ENCODE assay signal across 12 mouse cellular contexts in genomic region chr14:76153828-76154227, GRCm38 (mm10). TPM values are rescaled to one million over a fixed set of nuclear protein-coding genes. Genes with fewer than 3 reads are reported as not detected.
DNase-seq lines count a peak whose midpoint lies in the region; ATAC-seq and TF ChIP-seq lines count a peak whose summit lies in the region.
"Had no signal": no experiment of that assay in that cellular context is flagged by ENCODE, and none has a peak within 500 bp of the region (broad histone marks: within the 10 kb centered on the region; RNA-seq: fewer than 3 reads in every experiment).

No protein-coding gene starts in this region.

- WGBS in forebrain, postnatal 0 days, result 25% methylated on average over 6 of the region's 6 CpGs
- 17% methylated on average over 6 of the region's 6 CpGs for WGBS in forebrain, embryonic 16.5 days
- WGBS in kidney, embryonic 16.5 days, result 24% methylated on average over 6 of the region's 6 CpGs
- WGBS in liver, embryonic 11.5 days, result 17% methylated on average over 6 of the region's 6 CpGs
- 22% methylated on average over 6 of the region's 6 CpGs for WGBS in neural tube, embryonic 15.5 days

- no peak for ATAC-seq in forebrain, postnatal 0 days
- no peak for ATAC-seq in forebrain, embryonic 16.5 days
- ATAC-seq in kidney, embryonic 16.5 days (ENCODE audit: low FRiP score, low TSS enrichment), result no peak
- no peak for ATAC-seq in liver, embryonic 11.5 days (replicated peaks; ENCODE audit: low FRiP score)
- ATAC-seq in neural tube, embryonic 15.5 days (ENCODE audit: low FRiP score), result no peak

- H3K4me1 ChIP-seq in forebrain, postnatal 0 days (ENCODE audit: insufficient read depth), result no peaks in the 10 kb centered on the region; the same call in 1 of the 2 replicates
- H3K4me1 ChIP-seq in forebrain, embryonic 16.5 days (replicated peaks; ENCODE audit: control insufficient read depth, insufficient read depth, low read length), result peaks cover 26% of the 10 kb centered on the region
- H3K4me1 ChIP-seq in kidney, embryonic 16.5 days (ENCODE audit: insufficient read depth, low read length), result peaks cover 20% of the 10 kb centered on the region
- peaks cover 17% of the 10 kb centered on the region for H3K4me1 ChIP-seq in liver, embryonic 11.5 days (replicated peaks; ENCODE audit: control insufficient read depth, insufficient read depth, low read length)
- peaks cover 14% of the 10 kb centered on the region for H3K4me1 ChIP-seq in neural tube, embryonic 15.5 days

- no peak for DNase-seq in forebrain, postnatal 0 days
- DNase-seq in kidney, postnatal 25 days, result no peak
- DNase-seq in liver, embryonic 11.5 days (ENCODE audit: low spot score), result no peak
- DNase-seq in gastrocnemius, postnatal 4 days (ENCODE audit: low spot score in 2 of 2), result no peak
- no peak for DNase-seq in cerebellum, adult 11-12 months
- DNase-seq: B cell, adult 2 months; kidney, adult 8-10 months had no signal

- H3K4me2 ChIP-seq in forebrain, postnatal 0 days (ENCODE audit: low read depth), result peak overlapping the region; percentile 58
- H3K4me2 ChIP-seq in forebrain, embryonic 16.5 days (ENCODE audit: low read length), result no peak overlapping the region; the same call in 1 of the 2 replicates
- H3K4me2 ChIP-seq in kidney, embryonic 16.5 days (replicated peaks; ENCODE audit: low read depth, low read length), result peak overlapping the region; percentile 57
- peak overlapping the region; percentile 77 for H3K4me2 ChIP-seq in liver, embryonic 11.5 days
- peak overlapping the region; percentile 69; the same call in 1 of the 2 replicates for H3K4me2 ChIP-seq in neural tube, embryonic 15.5 days

- no peak for TF ChIP-seq CTCF in forebrain, postnatal 0 days (IDR thresholded peaks at IDR 0.05; ENCODE audit: low read depth)

- H3K9me3 ChIP-seq in forebrain, postnatal 0 days (ENCODE audit: low read length), result no peaks in the 10 kb centered on the region
- H3K9me3 ChIP-seq in forebrain, embryonic 16.5 days (ENCODE audit: control insufficient read depth, low read length), result no peaks in the 10 kb centered on the region
- no peaks in the 10 kb centered on the region for H3K9me3 ChIP-seq in kidney, embryonic 16.5 days (ENCODE audit: low read length)
- no peaks in the 10 kb centered on the region for H3K9me3 ChIP-seq in liver, embryonic 11.5 days (ENCODE audit: control insufficient read depth, low read length)
- H3K9me3 ChIP-seq in neural tube, embryonic 15.5 days (replicated peaks), result no peaks in the 10 kb centered on the region
- H3K9me3 ChIP-seq: lung, embryonic 15.5 days; stomach, embryonic 15.5 days had no signal

- no peaks in the 10 kb centered on the region for H3K27me3 ChIP-seq in forebrain, postnatal 0 days (ENCODE audit: insufficient read depth, low read length)
- H3K27me3 ChIP-seq in forebrain, embryonic 16.5 days (replicated peaks; ENCODE audit: control insufficient read depth, insufficient read depth, low read length), result no peaks in the 10 kb centered on the region
- H3K27me3 ChIP-seq in kidney, embryonic 16.5 days (ENCODE audit: insufficient read depth, low read length), result no peaks in the 10 kb centered on the region
- no peaks in the 10 kb centered on the region for H3K27me3 ChIP-seq in liver, embryonic 11.5 days (replicated peaks; ENCODE audit: control insufficient read depth, insufficient read depth, low read length)
- H3K27me3 ChIP-seq in neural tube, embryonic 15.5 days (replicated peaks), result no peaks in the 10 kb centered on the region
- H3K27me3 ChIP-seq: lung, embryonic 15.5 days; stomach, embryonic 15.5 days had no signal

- H3K9ac ChIP-seq in forebrain, postnatal 0 days, result no peak overlapping the region
- H3K9ac ChIP-seq in forebrain, embryonic 16.5 days (replicated peaks; ENCODE audit: low read depth, low read length), result no peak overlapping the region
- no peak overlapping the region for H3K9ac ChIP-seq in kidney, embryonic 16.5 days (replicated peaks; ENCODE audit: low read length)
- H3K9ac ChIP-seq in liver, embryonic 11.5 days (ENCODE audit: low read depth, low read length), result no peak overlapping the region
- no peak overlapping the region for H3K9ac ChIP-seq in neural tube, embryonic 15.5 days (replicated peaks)
- H3K9ac ChIP-seq: stomach, embryonic 15.5 days had no signal

- no peak overlapping the region for H3K27ac ChIP-seq in forebrain, postnatal 0 days (ENCODE audit: low read depth, low read length)
- H3K27ac ChIP-seq in forebrain, embryonic 16.5 days (ENCODE audit: low read length), result no peak overlapping the region
- no peak overlapping the region for H3K27ac ChIP-seq in kidney, embryonic 16.5 days (ENCODE audit: low read length)
- H3K27ac ChIP-seq in liver, embryonic 11.5 days (ENCODE audit: low read depth, low read length), result peak overlapping the region; percentile 84; the same call in 1 of the 2 replicates
- H3K27ac ChIP-seq in neural tube, embryonic 15.5 days (replicated peaks), result no peak overlapping the region

- no peak overlapping the region; the same call in 1 of the 2 replicates for H3K4me3 ChIP-seq in forebrain, postnatal 0 days (ENCODE audit: low read depth, low read length)
- no peak overlapping the region for H3K4me3 ChIP-seq in forebrain, embryonic 16.5 days (replicated peaks; ENCODE audit: low read length)
- H3K4me3 ChIP-seq in kidney, embryonic 16.5 days (ENCODE audit: low read length), result no peak overlapping the region
- peak overlapping the region; percentile 72; the same call in 1 of the 2 replicates for H3K4me3 ChIP-seq in liver, embryonic 11.5 days (ENCODE audit: low read depth, low read length)
- no peak overlapping the region for H3K4me3 ChIP-seq in neural tube, embryonic 15.5 days (replicated peaks)

- H3K36me3 ChIP-seq in forebrain, postnatal 0 days (ENCODE audit: insufficient read depth), result no peaks in the 10 kb centered on the region
- H3K36me3 ChIP-seq in forebrain, embryonic 16.5 days (ENCODE audit: control insufficient read depth, insufficient read depth), result no peaks in the 10 kb centered on the region
- no peaks in the 10 kb centered on the region for H3K36me3 ChIP-seq in kidney, embryonic 16.5 days (ENCODE audit: insufficient read depth, low read length)
- no peaks in the 10 kb centered on the region for H3K36me3 ChIP-seq in liver, embryonic 11.5 days (ENCODE audit: control insufficient read depth, insufficient read depth, low read length)
- no peaks in the 10 kb centered on the region for H3K36me3 ChIP-seq in neural tube, embryonic 15.5 days
- H3K36me3 ChIP-seq: lung, embryonic 15.5 days; stomach, embryonic 15.5 days had no signal

RNA-seq across cellular contexts. Expression of gene Nufip1, which starts 43.1 kb away (rescaled TPM):
- 11.8 and 13.8 TPM in 2 replicates for total RNA-seq in forebrain, postnatal 0 days (2014; rRNA removed)
- polyA plus RNA-seq in forebrain, postnatal 0 days (2015; fragmentation: Nextera tagmentation; extraction: Ambion mirVana), result 14.4 and 15.2 TPM in 2 replicates
- polyA plus RNA-seq in forebrain, embryonic 16.5 days (2015; fragmentation: Nextera tagmentation; extraction: Ambion mirVana), result 15.4 and 16.5 TPM in 2 replicates
- polyA plus RNA-seq in kidney, embryonic 16.5 days (2015; fragmentation: Nextera tagmentation; extraction: Ambion mirVana), result 16.8 and 17.5 TPM in 2 replicates
- polyA plus RNA-seq in liver, embryonic 11.5 days (2014; fragmentation: Nextera tagmentation; extraction: Ambion mirVana), result 17.3 and 18.5 TPM in 2 replicates
- 12.1 and 14.1 TPM in 2 replicates for polyA plus RNA-seq in neural tube, embryonic 15.5 days (2015; fragmentation: Nextera tagmentation; extraction: Ambion mirVana)
- total RNA-seq in gastrocnemius, postnatal 4 days (2021), result 1 to 10 TPM; 6.3 TPM

RNA-seq across cellular contexts. Expression of gene Gpalpp1, which starts 43.3 kb away (rescaled TPM):
- 24.6 and 25.0 TPM in 2 replicates for total RNA-seq in forebrain, postnatal 0 days (2014; rRNA removed)
- 6.8 and 9.3 TPM in 2 replicates for polyA plus RNA-seq in forebrain, postnatal 0 days (2015; fragmentation: Nextera tagmentation; extraction: Ambion mirVana)
- polyA plus RNA-seq in forebrain, embryonic 16.5 days (2015; fragmentation: Nextera tagmentation; extraction: Ambion mirVana), result 16.1 and 17.2 TPM in 2 replicates
- polyA plus RNA-seq in kidney, embryonic 16.5 days (2015; fragmentation: Nextera tagmentation; extraction: Ambion mirVana), result 14.0 and 14.9 TPM in 2 replicates
- 15.7 and 16.3 TPM in 2 replicates for polyA plus RNA-seq in liver, embryonic 11.5 days (2014; fragmentation: Nextera tagmentation; extraction: Ambion mirVana)
- 9.5 and 10.0 TPM in 2 replicates for polyA plus RNA-seq in neural tube, embryonic 15.5 days (2015; fragmentation: Nextera tagmentation; extraction: Ambion mirVana)
- 10 to 100 TPM in 1 of 2 experiments, 1 to 10 TPM in 1; 9.0 to 10.4 TPM for total RNA-seq in gastrocnemius, postnatal 4 days (2021)
